Mouse (Mus musculus) frontal cortex, adult (tissue): Measurements from ENCODE around the gene Nacad.

Experiments
- ATAC-seq: cut with Nextera tagmentation; 2 replicates; pipeline ENCODE4 v1.9.2; 2017; ENCODE audit warnings: mild to moderate bottlenecking, moderate library complexity, mixed read lengths; ENCODE audit not compliant: low TSS enrichment

The Nacad gene

DNA sequence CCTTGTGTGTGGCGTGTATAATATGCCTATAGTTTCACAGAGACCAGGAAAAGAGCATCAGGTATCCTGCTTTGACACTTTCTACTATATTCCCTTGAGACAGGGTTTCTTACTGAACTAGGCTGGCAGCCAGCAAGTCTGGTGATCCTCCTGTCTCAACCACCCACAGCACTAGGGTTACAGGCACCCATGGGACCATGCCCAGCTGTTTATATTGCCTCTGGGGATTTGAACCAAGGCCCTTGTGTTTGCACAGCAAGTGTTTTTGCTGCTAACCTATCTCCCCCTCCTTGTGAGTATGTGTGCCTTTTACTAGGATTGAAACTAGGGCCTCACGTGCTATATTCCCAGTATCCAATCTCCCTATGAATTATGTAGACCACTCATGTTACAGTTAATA lies 24.3 kb downstream of the Nacad start:
- no peak for ATAC-seq

DNA sequence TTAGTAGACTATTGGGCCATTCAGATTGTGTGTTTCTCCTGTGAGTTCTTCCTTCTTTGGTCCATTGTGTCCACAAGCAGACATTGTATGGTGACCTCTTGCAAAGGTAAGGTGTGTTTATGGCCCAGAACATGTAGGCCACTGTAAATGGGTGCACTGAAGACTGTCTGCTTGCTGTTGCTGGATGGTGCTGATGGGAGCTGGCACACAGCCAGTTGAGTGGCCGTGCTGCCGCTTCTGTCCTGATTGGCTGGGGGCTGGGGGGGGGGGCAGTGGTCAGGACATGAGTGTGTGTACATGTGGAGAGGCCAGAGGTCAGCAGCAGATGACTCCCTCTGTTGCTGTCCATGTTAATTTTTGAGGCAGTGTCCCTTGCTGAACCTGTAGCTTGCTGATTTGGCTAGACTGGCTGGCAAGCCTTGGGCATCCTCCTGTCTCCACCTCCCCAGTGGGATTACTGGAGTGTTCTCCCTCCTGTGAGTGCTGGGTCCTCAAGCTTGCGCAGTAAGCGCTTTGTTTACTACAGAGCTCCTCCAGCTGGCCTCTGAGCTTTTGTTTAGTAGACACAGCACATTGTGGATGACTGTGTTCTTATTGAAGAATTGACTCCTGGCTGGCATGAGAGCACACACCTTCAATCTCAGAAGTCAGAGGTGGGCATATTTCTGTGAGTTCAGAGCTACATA lies 25.6 kb downstream of the Nacad start:
- ATAC-seq = no peak

DNA sequence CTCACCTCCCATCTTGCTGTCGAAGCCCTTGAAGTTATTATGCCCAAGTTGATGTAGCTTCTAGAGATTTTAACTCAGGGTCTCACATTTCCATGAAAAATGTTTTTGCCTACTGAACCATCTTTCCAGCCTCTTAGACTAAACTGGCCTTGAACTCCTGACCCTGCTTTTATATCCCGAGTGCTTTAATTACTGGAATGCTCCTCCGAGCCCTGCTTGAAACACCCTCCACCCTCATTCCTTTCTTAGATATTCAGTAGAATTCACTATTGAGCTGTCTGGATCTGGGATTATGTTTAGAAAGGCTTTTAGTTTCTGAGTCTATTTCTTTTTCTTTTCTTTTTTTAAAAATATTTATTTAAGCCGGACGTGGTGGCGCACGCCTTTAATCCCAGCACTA lies 26.5 kb downstream of the Nacad start:
- no peak for ATAC-seq

DNA sequence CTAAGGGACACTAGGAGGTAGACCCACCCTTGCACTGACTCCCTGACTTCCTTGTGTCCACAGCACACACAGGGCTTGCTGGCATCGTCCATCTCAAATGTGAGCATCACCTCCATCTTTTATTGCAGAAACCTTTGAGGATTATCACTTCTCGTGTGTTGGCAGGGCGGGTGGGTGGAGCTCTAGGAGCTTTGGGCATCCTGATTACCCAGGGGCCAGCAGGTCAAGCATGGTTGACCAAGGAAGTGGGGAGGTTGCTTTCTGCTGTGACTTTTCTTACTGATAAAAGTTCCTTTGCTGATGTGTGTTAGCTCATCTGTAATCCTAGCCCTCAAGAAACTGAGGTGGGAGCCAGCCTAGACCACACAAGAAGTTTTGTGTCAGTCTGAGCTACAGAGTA lies 29.7 kb downstream of the Nacad start:
- no peak for ATAC-seq

DNA sequence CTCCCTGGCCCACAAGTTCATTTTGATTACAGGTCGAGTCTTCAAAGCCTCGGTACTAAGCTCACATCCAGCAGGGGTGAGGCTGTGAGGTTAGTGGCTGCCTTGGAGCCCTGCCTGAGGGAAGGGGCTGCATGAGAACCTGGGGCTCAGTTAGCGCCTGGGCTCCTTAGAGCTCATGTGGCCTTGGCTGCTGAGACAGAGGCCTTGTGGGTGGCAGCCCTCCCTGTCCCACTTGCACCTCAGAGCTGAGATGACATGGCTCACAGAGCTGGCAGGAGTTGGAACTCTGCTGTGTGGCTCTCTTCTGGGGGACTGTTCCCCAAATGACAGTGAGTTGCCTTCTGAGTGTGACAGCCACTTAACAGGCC lies 36.5 kb downstream of the Nacad start:
- ATAC-seq = peak; percentile 21; the same call in 1 of the 2 replicates

DNA sequence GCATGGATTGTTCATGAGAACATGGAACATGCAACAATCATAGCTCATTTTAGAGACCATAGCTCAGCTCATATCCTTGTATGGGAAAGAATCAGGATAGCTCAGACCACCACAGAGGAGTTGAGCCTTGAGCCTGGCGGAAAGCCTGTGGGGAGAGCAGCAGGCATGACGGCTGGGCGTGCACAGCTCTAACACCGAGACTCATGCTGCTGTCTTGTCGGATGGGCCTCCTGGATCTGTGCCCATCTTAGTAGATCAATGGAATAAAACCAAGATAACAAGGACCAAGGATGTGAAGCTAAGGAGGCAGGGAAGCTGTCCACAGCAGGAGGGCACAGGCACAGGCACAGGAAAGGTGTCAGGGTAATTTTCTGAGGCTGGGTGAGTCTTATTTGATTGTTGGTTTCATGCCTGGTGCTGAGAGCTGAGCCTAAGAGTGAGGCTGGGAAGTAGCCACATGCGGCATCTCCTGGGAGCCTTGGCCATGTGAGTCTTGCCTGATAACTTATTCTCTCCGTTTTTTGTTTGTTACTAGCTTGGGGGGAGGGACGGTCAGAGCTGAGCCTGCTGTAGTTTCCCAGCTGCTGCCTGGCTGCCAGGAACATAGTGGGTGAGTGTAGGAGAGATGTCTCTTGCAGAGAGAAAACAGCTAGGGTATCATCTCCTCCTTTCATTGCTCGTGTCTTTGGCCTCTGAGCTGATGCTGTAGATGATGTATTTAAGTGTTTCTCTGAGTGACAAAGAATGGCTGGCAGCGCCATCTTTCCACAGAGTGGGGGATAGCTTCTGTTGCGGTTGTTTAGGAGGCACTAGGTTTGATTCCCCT lies 37.1 kb downstream of the Nacad start:
- peak; percentile 86 for ATAC-seq

DNA sequence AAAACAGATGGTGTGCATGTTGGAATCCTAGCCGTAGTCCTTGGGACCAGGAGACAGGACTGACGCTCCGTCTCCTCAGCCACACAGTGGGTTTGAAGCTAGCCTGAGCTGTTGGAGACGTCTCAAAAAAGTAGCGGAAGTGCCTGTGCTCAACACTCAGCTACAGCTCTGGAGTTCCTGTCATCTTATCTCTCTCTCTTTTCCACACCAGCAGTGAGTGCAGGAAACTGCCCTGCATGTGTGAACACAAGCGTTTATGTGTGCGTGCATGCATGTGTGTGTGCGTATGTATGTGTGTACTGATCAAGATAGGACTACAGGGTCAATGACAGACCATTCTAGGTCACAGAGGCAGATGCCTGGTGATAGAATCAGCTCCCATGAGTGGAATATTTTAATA lies 37.9 kb downstream of the Nacad start:
- 0 out of 2 replicates have a peak, but pooled peaks have one; percentile 10 for ATAC-seq

DNA sequence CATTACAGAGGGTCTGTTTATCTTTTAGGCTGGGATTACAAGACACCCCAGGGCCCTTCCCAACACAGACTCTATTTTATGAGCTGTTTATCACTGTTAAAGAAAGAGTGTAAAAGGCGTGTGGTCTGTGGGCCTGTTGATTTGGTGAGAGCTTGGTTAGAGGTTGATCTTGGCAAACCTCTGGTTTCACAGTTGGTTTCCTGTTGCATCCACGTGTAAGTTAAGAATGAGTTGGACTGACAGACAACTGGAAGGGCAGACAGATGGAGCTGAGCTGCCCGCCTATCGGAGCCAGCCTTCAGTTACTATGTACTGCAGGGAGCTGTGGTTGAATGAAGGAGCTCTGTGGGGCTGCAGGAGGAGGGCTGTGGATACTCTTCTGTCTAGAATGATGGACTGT lies 39.4 kb downstream of the Nacad start:
- no peak for ATAC-seq

DNA sequence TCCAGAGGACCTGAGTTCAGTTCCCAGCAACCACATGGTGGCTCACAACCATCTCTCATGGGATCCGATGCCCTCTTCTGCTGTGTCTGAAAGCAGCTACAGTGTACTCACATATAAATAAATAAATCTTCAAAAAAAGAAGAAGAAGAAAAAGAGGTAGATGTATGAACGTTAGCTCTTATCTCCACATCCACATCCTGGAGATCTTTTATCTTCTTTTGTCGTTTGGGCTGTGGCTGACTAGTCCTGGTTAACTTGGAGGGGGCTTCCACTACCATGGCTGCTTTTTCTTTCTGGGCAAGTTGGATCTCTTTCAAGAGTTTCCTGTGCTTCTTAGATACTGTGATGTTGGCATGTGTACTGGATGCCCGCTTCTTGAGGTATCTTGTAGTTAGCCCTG lies 42.7 kb downstream of the Nacad start:
- ATAC-seq = no peak

DNA sequence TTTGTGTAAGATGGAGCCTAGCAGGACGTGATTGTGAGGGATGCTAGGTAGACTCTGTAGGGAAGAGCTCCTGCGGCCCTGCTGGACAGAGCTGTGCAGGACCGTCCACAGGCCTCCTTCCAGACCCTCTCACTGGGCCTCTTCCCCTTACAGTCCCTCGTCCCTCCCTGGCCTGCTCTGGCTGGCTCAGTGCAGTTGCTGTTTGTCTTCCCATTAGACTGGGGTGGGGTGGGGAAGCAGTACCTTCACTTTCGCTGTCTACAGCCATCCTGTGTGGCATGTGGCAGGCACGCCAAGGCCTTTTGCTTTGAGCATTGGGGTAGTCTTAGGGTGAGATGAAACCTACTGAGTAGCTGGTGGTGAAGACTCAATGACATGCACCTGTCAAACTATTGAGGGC lies 43.5 kb downstream of the Nacad start:
- no peak for ATAC-seq

DNA sequence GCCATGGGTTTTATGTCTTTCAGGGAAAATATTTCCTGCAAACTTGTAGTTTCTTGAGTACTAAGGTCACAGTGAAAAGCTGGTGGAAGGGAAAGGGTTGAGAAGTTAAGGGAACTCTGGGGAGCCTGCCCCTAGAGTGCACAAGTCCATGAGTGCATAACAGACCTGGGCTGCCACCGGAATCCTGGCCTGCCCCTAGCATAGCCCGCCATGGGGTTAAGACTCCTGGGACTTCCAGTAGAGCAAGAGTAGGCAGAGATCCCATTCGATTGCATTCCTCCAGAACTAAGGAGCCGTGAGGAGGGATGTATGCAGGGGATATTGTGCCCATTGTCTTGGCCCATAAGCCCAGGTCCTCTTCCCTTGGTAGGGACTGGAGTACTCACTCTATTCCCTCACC lies 44.4 kb downstream of the Nacad start:
- no peak for ATAC-seq

DNA sequence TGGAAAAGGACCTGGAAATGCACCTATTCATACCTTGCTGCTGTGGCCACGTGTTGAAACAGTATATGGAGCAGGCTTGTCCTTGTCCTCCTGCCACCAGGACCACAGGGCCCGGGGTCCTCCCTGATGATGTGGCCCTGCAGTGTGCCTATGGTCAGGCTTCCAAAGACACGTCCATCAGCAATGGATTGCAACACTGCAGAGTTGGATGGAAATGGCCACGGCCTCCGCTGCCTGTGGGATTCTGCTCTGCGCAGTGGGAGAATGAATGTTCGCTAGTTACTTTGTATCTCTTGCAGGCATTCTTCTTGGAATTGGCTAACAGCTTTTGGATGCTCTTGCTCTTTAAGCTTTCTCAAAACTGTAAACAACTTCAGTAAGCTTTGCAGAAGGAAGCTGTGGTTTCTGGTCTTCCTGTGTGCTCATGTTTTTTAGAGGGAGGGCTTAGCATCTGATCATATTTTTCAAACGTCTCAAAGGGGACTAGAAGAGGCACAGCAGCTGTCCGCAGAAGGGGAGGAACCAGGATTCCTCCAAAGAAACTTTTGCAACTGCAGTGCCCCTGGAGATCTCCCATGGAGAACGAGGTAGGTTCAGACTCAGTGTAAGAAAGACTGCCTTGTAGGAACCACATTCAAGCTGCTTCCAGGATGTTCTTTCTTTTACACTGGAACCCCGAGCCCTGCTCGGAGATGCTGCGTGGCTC lies 45.0 kb downstream of the Nacad start:
- no peak for ATAC-seq

DNA sequence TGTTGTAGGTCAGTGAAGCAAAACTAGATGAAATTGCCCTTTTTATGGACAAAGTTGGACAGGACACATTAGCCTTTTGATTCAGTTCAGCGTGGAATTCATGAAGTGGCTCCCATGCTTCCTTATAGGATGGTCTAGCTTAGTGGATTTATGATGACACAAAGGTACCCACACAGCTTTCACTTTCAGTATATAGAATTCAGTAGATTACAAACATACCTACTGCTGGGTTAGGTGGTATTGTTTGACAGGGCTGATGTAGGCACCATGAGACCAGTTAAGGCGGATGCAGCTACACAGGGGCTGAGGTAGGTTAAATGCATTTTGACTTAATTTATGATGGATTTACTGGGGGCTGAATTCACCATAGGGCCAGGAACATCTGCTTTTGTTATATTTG lies 45.9 kb downstream of the Nacad start:
- no peak for ATAC-seq

DNA sequence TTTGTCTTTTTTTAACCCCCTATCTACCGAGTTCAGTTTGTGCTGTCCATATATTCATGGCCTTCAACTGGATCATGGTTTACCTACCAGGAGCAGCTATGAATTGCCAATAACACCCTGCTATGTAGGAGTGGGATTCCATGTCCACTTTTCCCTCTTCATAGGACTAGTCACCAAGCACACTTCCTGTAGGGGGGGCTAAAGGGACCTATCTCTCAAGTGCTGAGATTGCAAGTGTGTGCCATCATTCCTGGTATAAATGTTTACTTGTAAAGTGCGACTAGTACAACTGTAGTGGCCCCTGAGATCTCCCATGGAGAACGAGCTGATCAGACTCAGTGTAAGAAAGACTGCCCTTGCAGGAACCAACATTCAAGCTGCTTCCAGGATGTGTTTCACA lies 47.6 kb downstream of the Nacad start:
- ATAC-seq = no peak

DNA sequence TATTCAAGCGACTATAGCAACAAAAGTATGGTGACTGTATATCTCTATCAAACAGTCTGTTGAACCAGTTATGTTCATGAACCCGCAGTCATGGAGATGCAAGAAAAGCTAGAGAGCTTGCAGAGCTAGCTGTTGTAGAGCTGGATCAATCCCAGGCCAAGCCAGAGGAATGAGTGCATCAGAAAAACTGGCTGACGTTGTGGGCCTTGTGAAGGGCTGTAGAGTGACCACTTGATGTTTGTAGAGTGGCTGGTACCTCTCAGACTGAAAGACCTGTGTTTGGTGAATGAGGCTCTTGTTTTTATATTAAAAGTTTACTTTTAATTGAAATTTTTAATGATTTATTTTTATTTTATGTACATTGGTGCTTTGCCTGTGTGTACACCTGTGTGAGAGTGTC lies 55.7 kb downstream of the Nacad start:
- ATAC-seq = no peak

DNA sequence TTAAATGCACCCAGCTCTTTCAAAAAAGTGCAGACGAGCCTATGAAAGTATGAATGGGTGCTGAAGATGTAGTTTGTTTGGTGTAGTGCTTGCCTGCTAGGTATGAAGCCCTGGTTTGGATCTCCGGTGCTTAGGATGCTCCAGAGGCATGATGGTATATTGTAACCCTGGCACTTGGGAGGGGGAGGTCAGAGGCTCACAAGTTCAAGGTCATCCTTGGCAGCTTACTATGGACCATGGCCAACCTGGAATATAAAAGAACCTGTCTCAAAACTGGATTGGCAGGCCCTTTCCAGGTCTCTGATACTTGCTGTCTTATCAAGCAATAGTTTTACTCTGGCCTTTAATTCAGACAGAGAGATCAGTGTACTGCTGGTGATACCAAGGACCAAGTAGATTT lies 56.1 kb downstream of the Nacad start:
- no peak for ATAC-seq
